Mouse (Mus musculus) olfactory bulb, adult 2 months (tissue): ENCODE results near the gene Spats1.

Experiments
- CTCF ChIP-seq: fragments of 200-500 bp; IDR thresholded peaks from 2 replicates; pipeline ENCODE4 v1.5.1; 2012; ENCODE audit warnings: low read depth, mild to moderate bottlenecking, low read length, moderate library complexity; ENCODE audit not compliant: insufficient read depth
- POLR2A ChIP-seq: fragments of 200-500 bp; IDR thresholded peaks from 2 replicates; pipeline ENCODE4 v1.6.1; 2012; ENCODE audit warnings: mild to moderate bottlenecking, low read depth, low read length, moderate library complexity; ENCODE audit not compliant: insufficient read depth

- no peak for TF ChIP-seq CTCF
- TF ChIP-seq POLR2A = no peak
These were observed 36.5 kb upstream of the Spats1 start for GRCm38 (mm10) chr17:45511757-45512156.
